Mouse (Mus musculus) megakaryocyte, embryonic 14.5 days (primary cell): Measurements from ENCODE around the gene Sap30l.
"Not testable (repeated sequence)": the region's sequence is repeated elsewhere in the genome, so short reads cannot be mapped to it uniquely, and the experiment has no call there.

Experiments
- FLI1 ChIP-seq: IDR thresholded peaks from 2 replicates; pipeline ENCODE4 v1.6.1; 2012; ENCODE audit warnings: low read length, inconsistent platforms, mixed read lengths
- GATA1 ChIP-seq: IDR thresholded peaks from 3 replicates; pipeline ENCODE4 v1.6.1; 2012; ENCODE audit warnings: mixed read lengths, low read length, inconsistent platforms, borderline replicate concordance

- TF ChIP-seq GATA1, FLI1: not testable (repeated sequence)
Observed at GRCm38 (mm10) chr11:57823159-57823558, 21.7 kb downstream of the Sap30l start.
